Mouse (Mus musculus) liver, adult (tissue): ENCODE results near the gene Cldn10.

Experiments
- GATA4 ChIP-seq: IDR thresholded peaks from 2 replicates; pipeline ENCODE4 v1.6.1; 2014; ENCODE audit warnings: mild to moderate bottlenecking, low read length; ENCODE audit not compliant: insufficient replicate concordance

Cldn10 gene

DNA sequence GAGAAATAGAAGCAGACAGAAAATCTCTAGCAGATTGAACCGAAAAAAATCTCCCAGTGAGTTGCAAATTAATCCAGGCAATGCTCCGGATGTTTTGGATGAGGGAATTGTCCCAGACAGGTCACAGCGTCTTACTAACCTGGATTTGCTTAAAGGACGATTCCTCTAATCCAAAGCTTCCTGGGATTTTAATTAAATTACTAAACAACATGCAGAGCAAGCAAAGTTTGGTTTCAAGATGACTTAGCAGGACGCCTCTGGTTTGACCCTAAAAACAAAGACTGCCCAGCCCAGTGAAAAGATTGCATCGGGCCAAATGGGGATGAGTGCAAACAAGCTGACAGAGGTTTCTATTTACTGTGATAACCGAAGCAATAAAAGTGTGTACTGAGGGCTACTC lies 16.2 kb downstream of the Cldn10 start:
- TF ChIP-seq GATA4 = no peak

DNA sequence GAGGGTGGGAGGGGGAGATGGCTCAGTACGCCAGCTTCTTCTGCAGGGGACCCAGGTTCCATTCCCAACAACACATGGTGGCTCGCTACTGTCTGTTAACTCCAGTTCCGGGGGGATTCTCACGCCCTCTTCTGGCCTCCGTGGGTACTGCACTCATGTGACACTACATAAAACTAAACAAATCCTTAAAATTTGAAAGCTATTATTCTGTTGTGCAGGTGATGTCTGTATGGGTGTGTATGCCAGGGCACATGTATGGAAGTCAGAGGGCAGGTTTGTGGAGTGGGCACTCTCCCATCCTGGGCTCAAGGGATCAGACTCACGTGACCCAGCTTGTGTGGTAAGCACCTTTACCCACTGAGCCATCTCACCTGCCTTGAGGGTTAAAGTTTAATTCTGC lies 16.6 kb downstream of the Cldn10 start:
- no peak for TF ChIP-seq GATA4

DNA sequence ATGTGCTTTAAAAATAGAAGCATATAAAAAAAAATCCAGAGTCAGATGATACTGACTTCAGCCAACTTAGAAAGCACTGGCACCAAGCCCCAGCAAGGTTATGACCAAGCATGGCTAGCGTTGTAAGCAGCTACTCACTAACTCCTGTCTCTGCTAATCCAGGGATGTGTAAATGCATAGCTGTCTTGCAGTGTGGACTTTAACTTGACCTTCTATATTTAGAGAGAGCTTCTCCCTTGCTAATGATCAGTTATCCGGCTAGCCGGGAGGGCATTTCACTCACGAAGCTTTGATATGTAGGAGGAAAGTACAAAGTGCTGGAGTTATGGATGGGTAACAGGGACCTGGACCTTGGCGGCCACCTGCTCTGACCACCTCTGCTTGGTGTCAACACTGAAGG lies 19.9 kb downstream of the Cldn10 start:
- TF ChIP-seq GATA4 = no peak

DNA sequence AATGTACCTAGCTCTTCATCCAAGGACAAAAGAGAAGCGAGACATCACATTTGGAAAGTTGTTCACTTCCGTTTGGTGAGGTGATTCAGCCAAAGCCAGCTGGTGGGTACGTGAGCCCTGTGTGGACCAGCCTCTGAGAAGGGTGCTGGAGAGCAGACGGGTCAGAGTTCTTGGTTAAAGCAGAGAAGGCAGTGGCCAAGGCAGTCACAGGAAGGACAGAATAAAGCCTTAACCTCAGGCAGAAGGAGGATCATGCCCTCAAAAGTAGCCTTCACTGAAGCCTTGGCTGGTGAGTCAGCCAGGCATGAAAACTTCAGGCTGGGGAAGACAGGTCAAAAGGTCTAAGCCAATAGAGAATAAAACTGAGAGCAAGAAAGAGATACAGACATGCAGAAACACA lies 22.0 kb downstream of the Cldn10 start:
- TF ChIP-seq GATA4 = no peak

DNA sequence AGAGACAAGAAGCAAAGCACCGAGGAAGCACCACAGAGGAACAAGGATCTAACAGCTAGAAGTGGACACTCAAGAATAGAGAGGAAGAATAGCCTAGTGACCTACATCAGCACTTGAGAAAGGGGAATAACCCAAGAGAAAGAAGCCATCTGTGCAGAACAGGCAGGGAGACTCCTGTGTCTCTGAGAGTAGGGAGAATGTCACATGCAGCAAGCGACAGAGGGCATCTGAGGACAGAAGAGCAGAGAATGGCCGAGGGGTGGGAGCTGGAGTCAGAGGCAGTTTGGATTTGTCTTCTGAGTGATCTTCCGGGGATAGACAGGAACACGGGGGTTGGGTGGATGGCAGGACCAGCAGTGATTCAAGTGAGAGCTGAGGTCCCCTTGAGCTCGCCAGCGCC lies 25.4 kb downstream of the Cldn10 start:
- no peak for TF ChIP-seq GATA4

DNA sequence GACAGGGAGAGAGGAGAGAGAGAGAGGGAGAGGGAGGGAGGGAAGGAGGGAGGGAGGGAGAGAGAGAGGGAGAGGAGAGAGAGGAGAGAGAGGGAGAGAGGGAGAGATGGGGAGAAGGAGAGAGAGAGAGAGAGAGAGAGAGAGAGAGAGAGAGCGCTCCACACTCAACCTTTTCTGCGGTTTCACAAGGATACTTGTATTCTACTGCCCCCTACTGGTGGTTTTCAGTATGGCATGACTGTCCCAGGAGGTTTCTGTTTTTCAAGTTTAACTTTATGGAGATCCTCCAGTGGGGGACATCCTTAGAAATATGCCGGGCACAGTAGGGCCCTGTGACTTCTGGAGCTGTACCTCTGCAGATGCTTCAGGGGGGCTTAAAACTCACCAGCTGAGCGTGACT lies 28.8 kb downstream of the Cldn10 start:
- no peak for TF ChIP-seq GATA4

DNA sequence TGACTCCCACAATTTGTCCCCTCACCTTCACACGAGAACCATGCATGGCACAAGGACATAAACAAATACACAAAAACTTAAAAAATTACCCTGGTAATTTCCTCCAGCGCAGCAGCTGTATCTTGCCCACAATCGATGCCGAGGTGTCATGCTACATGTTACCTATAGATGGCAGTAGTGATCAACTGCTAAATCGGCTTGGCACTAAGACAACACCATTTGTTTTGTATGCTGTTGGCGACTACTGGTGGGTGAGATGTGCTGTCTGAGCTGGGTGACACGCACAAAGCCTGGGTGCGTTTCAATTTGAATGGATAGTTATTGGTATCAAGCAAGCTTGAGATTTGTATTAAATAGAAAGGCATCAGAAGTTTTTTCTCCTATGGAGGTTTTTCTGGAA lies 32.4 kb downstream of the Cldn10 start:
- no peak for TF ChIP-seq GATA4

DNA sequence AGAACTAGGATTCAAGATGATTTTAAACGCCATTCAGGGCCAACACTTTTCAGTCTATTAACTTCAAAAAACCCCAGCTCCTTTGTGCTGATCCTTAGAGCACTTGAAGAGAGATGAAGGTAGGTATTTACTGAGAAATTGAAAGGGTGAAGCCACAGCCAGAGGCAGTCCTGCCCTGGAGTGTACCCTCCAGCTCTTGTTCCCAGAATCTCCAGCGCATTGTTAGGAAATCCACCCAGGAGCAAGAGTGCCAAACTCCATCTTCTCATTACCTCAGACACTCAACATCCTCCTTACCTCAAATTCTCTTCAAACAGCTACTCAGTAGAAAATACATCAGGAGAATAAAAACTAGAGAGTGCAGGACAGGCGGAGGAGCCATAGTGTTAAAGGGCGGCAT lies 35.1 kb downstream of the Cldn10 start:
- TF ChIP-seq GATA4 = no peak

DNA sequence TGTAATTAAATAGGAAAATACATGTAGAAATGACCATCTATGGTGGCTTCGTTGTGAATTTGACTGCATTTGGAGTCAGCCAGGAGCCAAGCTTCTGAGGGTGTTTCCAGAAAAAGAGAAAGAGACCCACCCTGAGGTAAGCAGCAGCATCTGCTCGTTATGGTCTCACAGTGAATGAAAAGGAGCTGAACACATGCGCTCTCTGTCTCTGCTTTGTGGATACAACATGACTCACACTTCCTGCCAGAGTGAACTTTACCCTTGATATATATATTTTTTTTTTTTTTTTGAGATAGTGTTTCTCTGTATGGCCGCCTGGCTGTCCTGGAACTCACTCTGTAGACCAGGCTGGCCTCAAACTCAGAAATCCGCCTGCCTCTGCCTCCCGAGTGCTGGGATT lies 35.6 kb downstream of the Cldn10 start:
- TF ChIP-seq GATA4 = no peak

DNA sequence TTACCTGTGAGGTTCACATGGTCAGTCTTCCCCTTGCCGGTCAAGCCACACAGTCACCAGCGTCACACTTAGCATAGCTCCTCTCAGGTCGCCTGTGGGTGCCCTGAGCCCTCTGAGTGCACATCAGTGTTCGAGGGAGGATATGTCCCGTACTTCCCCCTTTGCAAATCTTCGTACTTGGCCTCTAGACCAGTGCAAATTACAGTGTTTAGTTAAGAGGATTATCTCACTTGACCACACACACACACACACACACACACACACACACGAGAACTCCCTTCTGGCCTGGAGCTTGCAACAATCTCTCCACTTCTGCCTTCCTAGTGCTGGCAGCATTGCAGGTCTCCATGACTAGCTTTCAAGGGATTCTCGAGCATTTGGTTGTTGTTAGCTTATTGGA lies 38.6 kb downstream of the Cldn10 start:
- TF ChIP-seq GATA4 = no peak

DNA sequence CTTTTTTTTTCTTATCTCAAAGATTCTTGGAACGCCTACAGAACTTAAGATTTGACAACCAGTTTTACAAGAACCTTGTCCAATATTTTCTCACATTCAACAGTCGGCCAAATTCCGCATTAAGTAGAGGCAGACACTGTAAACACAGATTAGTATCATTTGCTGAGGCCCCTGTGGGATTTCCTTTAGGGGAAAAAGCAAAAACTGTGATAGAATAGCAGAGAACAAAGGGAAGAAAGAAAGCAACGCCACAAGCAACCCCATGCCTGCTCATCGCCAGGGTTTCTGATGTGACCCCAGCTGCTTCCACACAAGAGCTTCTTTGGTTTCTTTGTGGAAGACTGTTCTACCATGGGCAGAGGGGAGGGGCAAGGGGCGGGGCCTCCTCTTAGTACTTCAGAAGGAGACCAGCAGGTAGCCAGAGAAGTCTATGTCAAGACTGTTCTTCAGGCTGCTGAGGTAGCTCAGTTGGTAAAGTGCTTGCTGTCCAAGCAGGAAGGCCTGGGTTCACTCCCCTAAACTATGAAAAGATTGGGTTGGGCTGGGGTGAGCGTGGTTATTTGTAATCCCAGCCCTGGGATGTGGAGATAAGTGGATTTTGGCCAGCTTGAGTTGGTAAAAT lies 39.7 kb downstream of the Cldn10 start:
- TF ChIP-seq GATA4 = no peak

DNA sequence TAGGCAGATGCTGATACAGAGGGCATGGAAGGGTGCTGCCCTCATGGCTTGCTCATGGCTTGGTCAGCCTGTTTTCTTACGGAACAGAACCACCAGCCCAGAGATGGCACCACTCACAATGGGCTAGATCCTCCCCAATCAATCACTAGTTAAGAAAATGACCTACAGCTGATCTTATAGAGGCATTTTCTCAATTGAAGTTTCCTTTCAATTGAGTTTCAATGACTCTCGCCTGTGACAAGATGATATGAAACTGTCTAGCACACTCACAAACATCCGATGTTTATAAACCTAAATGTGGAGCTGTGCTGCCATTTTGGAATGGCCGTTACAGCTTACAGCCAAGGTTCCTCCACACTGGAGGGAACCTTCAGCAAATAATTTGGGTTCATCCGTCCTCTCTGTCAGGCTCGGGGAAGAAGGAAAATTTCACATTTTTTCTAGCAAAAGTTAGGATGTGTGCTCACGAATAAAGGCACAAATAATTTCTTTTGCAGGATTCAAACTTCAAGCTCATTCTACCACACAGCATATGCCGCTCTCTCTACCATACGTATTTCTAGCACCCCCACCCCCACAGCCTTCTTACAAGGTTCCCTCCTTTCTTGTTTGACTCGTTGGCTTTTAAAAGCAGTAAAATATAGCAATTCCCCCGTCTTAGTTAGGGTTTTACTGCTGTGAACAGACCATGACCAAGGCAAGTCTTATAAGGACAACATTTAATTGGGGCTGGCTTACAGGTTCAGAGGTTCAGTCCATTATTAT lies 41.8 kb downstream of the Cldn10 start:
- TF ChIP-seq GATA4 = no peak

DNA sequence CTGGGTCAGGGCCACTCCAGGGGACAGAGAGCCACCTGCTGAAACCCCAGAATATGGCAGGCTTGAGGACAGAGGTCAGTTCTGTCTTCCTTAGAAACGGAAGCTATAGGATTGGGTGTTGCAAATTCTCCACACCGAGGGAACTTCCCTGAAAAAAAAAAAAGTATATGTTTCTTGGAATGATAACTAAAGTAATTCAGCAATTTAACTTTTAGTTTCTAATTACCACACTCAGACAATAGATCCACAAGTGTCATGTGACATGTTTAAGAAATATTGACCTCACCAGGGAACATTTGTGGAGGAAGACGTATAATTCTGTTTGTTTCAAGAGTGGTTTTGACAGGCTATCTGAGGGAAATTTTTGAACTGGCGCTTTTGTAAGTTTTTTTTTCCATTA lies 43.9 kb downstream of the Cldn10 start:
- no peak for TF ChIP-seq GATA4

DNA sequence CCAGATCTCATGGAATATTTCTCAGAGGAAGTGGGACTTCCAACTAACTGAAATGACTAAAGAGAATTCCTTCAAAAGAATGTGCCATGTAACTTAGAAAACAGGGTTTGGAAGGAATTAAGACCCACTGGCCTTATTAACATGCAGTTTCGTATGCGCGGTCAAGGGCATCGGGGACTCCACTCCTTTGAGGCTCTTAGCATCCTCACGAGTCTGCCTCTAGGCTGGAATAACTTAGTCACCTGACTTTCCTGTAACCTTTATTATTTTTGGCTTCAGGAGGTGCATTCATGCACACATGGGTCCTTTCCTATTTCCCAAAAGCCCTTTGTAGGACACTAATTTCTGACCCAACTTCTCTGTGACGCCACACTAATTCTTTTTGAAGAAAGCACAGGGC lies 45.5 kb downstream of the Cldn10 start:
- no peak for TF ChIP-seq GATA4

DNA sequence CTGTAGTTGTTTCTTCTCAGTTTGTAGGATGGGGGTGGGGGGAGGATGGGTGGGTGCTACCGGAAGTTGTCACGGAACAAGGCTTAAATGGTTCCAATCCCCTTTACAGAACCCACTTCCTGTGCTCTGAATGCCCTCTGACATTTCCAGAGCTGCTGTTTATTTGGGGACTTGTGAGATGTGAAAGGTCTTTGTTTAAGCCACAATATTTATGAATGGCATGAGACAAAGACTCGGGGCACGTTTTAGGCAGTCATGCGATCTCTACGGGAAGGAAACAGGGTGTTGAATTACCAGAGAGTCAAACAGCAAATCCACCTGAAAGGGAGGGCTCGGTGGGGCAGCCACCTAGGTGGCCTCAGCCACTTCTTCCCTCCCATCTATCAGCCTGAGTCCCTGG lies 46.6 kb downstream of the Cldn10 start:
- no peak for TF ChIP-seq GATA4

DNA sequence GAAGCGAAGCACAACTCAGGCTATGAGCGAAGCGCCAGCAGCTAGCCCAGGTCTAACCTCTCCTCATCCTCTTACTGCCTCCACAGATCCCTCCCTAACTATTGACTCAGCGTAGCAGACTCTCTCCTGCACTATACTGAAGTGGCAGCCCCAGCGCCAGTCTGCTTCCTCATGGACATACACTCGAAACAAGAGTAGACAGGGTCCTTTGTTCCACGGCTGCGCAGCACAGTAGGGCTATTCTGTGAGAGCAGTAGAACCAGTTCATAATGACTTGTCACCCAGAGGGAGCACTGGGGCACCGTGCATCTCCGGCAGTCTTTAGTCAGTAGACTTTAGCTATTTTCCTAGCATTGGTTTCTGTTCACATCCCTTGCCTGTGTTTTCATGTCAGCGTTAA lies 48.4 kb downstream of the Cldn10 start:
- no peak for TF ChIP-seq GATA4

DNA sequence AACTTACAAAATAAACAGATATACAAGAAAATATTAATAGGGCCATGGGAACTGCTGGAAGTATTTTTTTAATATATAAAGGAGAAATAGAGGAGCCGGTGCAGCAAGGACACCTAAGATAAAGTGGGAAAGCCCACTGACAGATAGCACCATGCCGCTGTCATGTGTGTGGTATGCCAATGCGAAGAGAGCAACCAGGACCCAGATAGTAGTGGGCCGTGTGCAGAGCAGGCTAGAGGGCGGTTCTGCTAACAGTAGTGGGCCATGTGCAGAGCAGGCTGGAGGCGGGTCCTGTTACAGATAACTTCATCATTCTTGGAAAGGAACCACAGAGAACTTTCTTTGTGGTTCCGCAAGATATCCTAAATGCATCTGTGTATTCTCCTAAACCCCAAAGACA lies 49.0 kb downstream of the Cldn10 start:
- TF ChIP-seq GATA4 = no peak
